Mouse (Mus musculus) forebrain, embryonic 13.5 days (tissue): ENCODE results near the gene Pnmt. TPM values are rescaled to one million over a fixed set of nuclear protein-coding genes. Genes with fewer than 3 reads are reported as not detected.

ENCODE experiments used
- ATAC-seq: fragments of 200-750 bp; cut with Nextera tagmentation; 2 replicates; pipeline ENCODE4 v1.8.0; 2017
- H3K27ac ChIP-seq: fragments of 300-500 bp; sonication (generic); 2 replicates; pipeline ENCODE4 v1.5.1; 2015; ENCODE audit warnings: inconsistent platforms, mild to moderate bottlenecking, moderate library complexity
- H3K27me3 ChIP-seq: fragments of 300-500 bp; sonication (generic); 2 replicates; pipeline ENCODE4 v1.6.1; 2015; ENCODE audit warnings: mild to moderate bottlenecking, inconsistent platforms
- H3K36me3 ChIP-seq: fragments of 300-500 bp; sonication (generic); 2 replicates; pipeline ENCODE4 v1.6.1; 2015; ENCODE audit warnings: mild to moderate bottlenecking, inconsistent platforms; ENCODE audit not compliant: poor library complexity, severe bottlenecking
- H3K4me1 ChIP-seq: fragments of 300-500 bp; sonication (generic); 2 replicates; pipeline ENCODE4 v1.6.1; 2015; ENCODE audit warnings: inconsistent platforms
- H3K4me2 ChIP-seq: fragments of 300-500 bp; sonication (generic); 2 replicates; pipeline ENCODE4 v1.6.1; 2015; ENCODE audit warnings: inconsistent platforms, mild to moderate bottlenecking, moderate library complexity
- H3K4me3 ChIP-seq: fragments of 300-500 bp; sonication (generic); 2 replicates; pipeline ENCODE4 v1.5.1; 2015; ENCODE audit warnings: mild to moderate bottlenecking, inconsistent platforms
- H3K9ac ChIP-seq: fragments of 300-500 bp; sonication (generic); 2 replicates; pipeline ENCODE4 v1.6.1; 2015; ENCODE audit warnings: mild to moderate bottlenecking, inconsistent platforms
- H3K9me3 ChIP-seq: fragments of 300-500 bp; sonication (generic); replicated peaks from 2 replicates; pipeline ENCODE4 v1.6.1; 2016; ENCODE audit warnings: inconsistent platforms
- WGBS: fragments of 180-500 bp; shearing (Covaris S2); methylation state at CpG from one replicate; pipeline ENCODE4 v1.1.7; 2015; 5-methylcytosine and 5-hydroxymethylcytosine counted together
- polyA plus RNA-seq: library from polyadenylated mRNA; unstranded; fragments of >200 nt; fragmentation: Nextera tagmentation; extraction: Ambion mirVana; gene quantifications from 2 replicates; pipeline ENCODE4 v1.2.1, GENCODE M21; 2015

Pnmt gene
- polyA plus RNA-seq, 1 experiment from 2014 or later: not detected

DNA sequence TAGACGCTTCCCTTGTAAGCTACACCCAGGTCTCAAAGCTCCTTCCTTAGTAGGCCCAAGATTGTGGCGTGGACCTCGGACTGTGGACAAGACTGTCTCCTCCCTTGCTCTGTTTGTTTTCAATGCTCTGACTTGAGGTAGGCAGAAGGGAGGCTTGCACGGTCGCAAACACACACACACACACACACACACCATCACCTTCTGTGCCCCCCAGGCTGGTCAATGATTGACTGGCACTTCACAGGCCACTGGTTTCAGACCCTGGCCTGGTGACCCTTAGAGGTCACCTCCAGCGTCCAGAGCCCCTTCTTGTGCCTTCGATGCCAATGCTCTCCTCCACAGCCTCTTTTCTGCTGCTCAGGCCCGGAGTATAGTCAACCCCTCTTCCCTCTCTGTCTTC, 22.6 kb downstream of the Pnmt start:
- H3K4me3 ChIP-seq: no peak overlapping the region
- peaks cover 37% of the 10 kb centered on the region for H3K27me3 ChIP-seq
- peaks cover 34% of the 10 kb centered on the region for H3K4me1 ChIP-seq
- ATAC-seq: no peak
- no peaks in the 10 kb centered on the region for H3K36me3 ChIP-seq
- WGBS: 59% methylated on average over 8 of the region's 8 CpGs
- peak overlapping the region; percentile 34 for H3K4me2 ChIP-seq
- peak overlapping the region; percentile 30; the same call in 1 of the 2 replicates for H3K9ac ChIP-seq
- H3K9me3 ChIP-seq: no peaks in the 10 kb centered on the region
- H3K27ac ChIP-seq: no peak overlapping the region

DNA sequence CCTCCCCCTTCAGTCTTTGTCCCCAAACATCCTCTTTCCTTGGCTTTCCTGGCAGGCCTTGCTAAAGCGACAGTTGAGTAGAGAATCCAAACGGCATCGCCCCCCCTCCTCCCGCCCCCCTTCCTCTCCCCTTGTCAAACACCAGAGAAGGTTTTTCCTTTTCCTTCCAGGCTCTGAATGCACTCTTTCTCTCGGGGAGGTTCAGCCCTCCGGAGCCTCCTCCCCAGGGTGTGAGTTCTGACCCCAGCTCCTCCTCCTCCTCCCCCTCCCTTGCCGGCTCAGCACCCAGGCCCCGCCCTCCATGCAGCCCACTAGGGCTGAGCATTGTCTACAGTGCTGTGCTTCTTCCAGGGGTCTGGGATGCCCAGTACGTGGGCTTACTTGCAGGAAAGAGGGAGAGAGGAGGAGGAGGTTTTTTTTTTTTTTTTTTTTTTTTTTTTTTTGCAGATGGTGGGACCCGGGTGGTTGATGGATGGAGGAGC, 23.1 kb downstream of the Pnmt start:
- no peak overlapping the region for H3K27ac ChIP-seq
- no peak overlapping the region for H3K4me3 ChIP-seq
- peak overlapping the region; percentile 34 for H3K4me2 ChIP-seq
- no peaks in the 10 kb centered on the region for H3K36me3 ChIP-seq
- peaks cover 41% of the 10 kb centered on the region for H3K27me3 ChIP-seq
- peak; percentile 57; the same call in 1 of the 2 replicates for ATAC-seq
- H3K4me1 ChIP-seq: peaks cover 39% of the 10 kb centered on the region
- H3K9me3 ChIP-seq: no peaks in the 10 kb centered on the region
- 4% methylated on average over 10 of the region's 10 CpGs for WGBS
- peak overlapping the region; percentile 30; the same call in 1 of the 2 replicates for H3K9ac ChIP-seq

GRCm38 (mm10) chr11:98412273-98412796, 26.1 kb downstream of the Pnmt start, which contains the start of gene Erbb2:
Gene Erbb2, plus strand, starts transcription at chr11:98412470.
- peaks cover 41% of the 10 kb centered on the region for H3K27me3 ChIP-seq
- under 1% methylated on average over 36 of the region's 49 CpGs for WGBS
- peaks cover 40% of the 10 kb centered on the region for H3K4me1 ChIP-seq
- no peaks in the 10 kb centered on the region for H3K36me3 ChIP-seq
- peak within 1 kb of the TSS; percentile 75 for H3K9ac ChIP-seq
- H3K9me3 ChIP-seq: no peaks in the 10 kb centered on the region
- peak; percentile 68 for ATAC-seq
- H3K4me2 ChIP-seq: peak within 1 kb of the TSS; percentile 99
- H3K27ac ChIP-seq: peak within 1 kb of the TSS; percentile 41
- H3K4me3 ChIP-seq: peak within 1 kb of the TSS; percentile 62

GRCm38 (mm10) chr11:98412797-98413301, 26.6 kb downstream of the Pnmt start:
- peak overlapping the region; percentile 75 for H3K9ac ChIP-seq
- no peaks in the 10 kb centered on the region for H3K9me3 ChIP-seq
- ATAC-seq: peak; percentile 32; the same call in 1 of the 2 replicates
- no peaks in the 10 kb centered on the region for H3K36me3 ChIP-seq
- peak overlapping the region; percentile 41 for H3K27ac ChIP-seq
- WGBS: under 1% methylated on average over 40 of the region's 40 CpGs
- H3K4me3 ChIP-seq: peak overlapping the region; percentile 62
- peak overlapping the region; percentile 99 for H3K4me2 ChIP-seq
- peaks cover 41% of the 10 kb centered on the region for H3K27me3 ChIP-seq
- H3K4me1 ChIP-seq: peaks cover 40% of the 10 kb centered on the region

- Histone ChIP-seq H3K4me3 (peak overlapping the region; percentile 62), H3K27me3 (peaks cover 41% of the 10 kb centered on the region), H3K4me1 (peaks cover 40% of the 10 kb centered on the region), H3K9me3 (no peaks in the 10 kb centered on the region), H3K4me2 (peak overlapping the region; percentile 99), H3K36me3 (no peaks in the 10 kb centered on the region), H3K9ac (0 out of 2 replicates have a peak overlapping the region, but pooled peaks have one; percentile 75), H3K27ac (no peak overlapping the region)
- 31% methylated on average over 7 of the region's 7 CpGs for WGBS
- no peak for ATAC-seq
Observed at GRCm38 (mm10) chr11:98413731-98414130, 27.5 kb downstream of the Pnmt start.

DNA sequence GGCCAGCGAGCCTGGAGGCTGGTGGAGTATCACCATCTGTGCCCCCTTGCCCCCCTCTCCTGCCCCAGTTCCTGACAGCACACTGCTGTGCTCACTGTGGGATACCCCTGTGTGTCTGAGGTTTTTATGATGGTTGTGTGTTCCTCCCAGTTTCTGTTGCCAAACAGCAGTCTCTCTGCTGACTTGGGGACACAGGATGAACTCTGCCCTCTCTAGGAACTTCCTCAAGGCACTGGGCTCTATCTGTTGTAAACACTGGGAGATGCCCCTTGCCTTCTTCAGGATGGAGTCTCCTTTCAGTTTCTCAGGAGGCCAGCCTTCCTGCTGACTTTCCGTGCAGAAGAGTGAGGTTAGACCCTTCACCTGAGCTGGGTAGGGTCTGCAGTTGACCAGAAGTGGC, 27.9 kb downstream of the Pnmt start:
- peak overlapping the region; percentile 99; the same call in 1 of the 2 replicates for H3K4me2 ChIP-seq
- peaks cover 36% of the 10 kb centered on the region for H3K4me1 ChIP-seq
- no peaks in the 10 kb centered on the region for H3K9me3 ChIP-seq
- ATAC-seq: no peak
- H3K27me3 ChIP-seq: peaks cover 41% of the 10 kb centered on the region
- no peak overlapping the region for H3K27ac ChIP-seq
- no peaks in the 10 kb centered on the region for H3K36me3 ChIP-seq
- peak overlapping the region; percentile 62; the same call in 1 of the 2 replicates for H3K4me3 ChIP-seq
- H3K9ac ChIP-seq: no peak overlapping the region
- WGBS: 25% methylated on average over 2 of the region's 2 CpGs

DNA sequence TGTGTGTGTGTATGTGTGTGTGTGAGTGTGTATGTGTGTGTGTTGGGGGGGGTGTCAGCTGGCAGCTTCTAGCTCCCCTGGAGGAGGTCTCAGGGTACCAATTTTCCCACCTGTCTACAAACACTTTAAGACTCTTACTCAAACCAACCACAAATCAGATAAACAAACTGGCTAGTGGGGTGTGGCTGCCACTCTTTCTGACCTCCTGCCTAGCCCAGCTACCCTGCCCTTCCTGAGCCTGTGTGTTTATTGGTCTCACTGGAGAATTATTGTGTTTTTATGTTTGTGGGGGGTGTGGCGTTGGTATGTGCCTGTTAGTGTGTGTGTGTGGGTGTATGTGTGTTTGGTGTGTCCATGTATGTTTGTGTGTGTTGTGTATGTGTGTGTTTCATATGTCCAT, 30.8 kb downstream of the Pnmt start:
- 92% methylated on average over 1 of the region's 1 CpGs for WGBS
- peaks cover 20% of the 10 kb centered on the region; the same call in 1 of the 2 replicates for H3K27me3 ChIP-seq
- no peak overlapping the region for H3K9ac ChIP-seq
- H3K4me3 ChIP-seq: no peak overlapping the region
- peaks cover 23% of the 10 kb centered on the region for H3K4me1 ChIP-seq
- H3K36me3 ChIP-seq: no peaks in the 10 kb centered on the region
- ATAC-seq: no peak
- H3K9me3 ChIP-seq: no peaks in the 10 kb centered on the region
- no peak overlapping the region for H3K4me2 ChIP-seq
- no peak overlapping the region for H3K27ac ChIP-seq

GRCm38 (mm10) chr11:98418273-98418672, 32.0 kb downstream of the Pnmt start:
- H3K4me1 ChIP-seq: peaks cover 13% of the 10 kb centered on the region; the same call in 1 of the 2 replicates
- H3K9me3 ChIP-seq: no peaks in the 10 kb centered on the region
- no peak overlapping the region for H3K4me3 ChIP-seq
- H3K4me2 ChIP-seq: no peak overlapping the region
- no peak for ATAC-seq
- peaks cover 13% of the 10 kb centered on the region; the same call in 1 of the 2 replicates for H3K27me3 ChIP-seq
- WGBS: 74% methylated on average over 6 of the region's 6 CpGs
- H3K9ac ChIP-seq: no peak overlapping the region
- no peak overlapping the region for H3K27ac ChIP-seq
- H3K36me3 ChIP-seq: no peaks in the 10 kb centered on the region

DNA sequence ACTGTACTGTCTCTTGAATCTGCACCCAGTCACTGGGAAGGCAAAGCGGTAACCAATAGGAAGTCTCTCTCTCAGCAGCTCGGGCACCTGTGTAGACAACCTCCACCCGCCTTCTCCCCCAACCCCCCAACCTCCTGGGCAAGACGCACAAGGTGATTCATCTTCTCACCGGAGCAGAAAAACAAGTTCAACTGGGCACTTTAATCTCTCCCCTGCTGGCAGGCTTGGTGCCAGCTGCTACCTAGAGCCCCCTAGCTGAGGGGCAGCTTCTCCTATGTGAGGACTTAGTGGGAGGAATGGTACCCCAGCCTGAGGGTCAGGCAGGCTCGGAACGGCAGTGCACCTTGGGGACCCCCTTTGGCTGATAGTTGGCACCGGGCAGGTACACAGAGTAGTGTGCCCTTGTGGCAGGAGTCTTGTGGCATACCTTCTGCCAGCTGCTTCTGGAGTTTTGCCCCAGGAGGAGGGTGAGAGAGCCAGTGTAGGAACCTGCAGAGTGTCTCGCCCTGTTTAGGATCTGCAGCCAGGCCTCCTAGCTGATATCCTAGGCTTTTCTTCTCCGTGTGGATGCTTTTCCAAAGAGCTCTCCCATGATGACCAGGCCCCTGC, 32.8 kb downstream of the Pnmt start:
- Histone ChIP-seq H3K36me3 (no peaks in the 10 kb centered on the region), H3K27ac (no peak overlapping the region), H3K27me3 (peaks cover 8% of the 10 kb centered on the region; the same call in 1 of the 2 replicates), H3K4me3 (no peak overlapping the region), H3K9ac (no peak overlapping the region), H3K9me3 (no peaks in the 10 kb centered on the region), H3K4me2 (no peak overlapping the region), H3K4me1 (peaks cover 5% of the 10 kb centered on the region; the same call in 1 of the 2 replicates)
- 88% methylated on average over 10 of the region's 10 CpGs for WGBS
- ATAC-seq: no peak

DNA sequence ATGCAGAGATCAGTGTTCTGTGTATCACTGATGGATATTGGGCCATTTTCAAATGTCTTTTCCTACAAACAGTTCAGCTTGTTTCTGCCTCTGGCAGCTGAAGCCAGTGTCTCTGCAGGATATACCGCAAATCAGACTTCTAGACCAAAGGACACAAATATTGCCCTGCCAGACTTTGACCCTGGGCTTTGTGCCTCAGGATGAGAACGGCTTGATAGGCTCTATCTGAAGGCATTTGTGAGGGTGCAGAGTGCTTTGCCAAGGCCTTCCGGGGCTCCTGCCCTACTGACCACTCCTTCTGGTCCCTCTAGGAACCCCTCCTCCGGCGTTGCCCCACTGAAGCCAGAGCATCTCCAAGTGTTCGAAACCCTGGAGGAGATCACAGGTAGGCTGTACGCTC, 40.3 kb downstream of the Pnmt start:
- Histone ChIP-seq H3K27me3 (no peaks in the 10 kb centered on the region), H3K9ac (0 out of 2 replicates have a peak overlapping the region, but pooled peaks have one; percentile 26), H3K4me2 (no peak overlapping the region), H3K4me3 (no peak overlapping the region), H3K36me3 (peaks cover 26% of the 10 kb centered on the region; the same call in 1 of the 2 replicates), H3K4me1 (no peaks in the 10 kb centered on the region), H3K9me3 (no peaks in the 10 kb centered on the region), H3K27ac (no peak overlapping the region)
- no peak for ATAC-seq
- 94% methylated on average over 7 of the region's 7 CpGs for WGBS

GRCm38 (mm10) chr11:98428436-98428835, 42.2 kb downstream of the Pnmt start:
- H3K9me3 ChIP-seq: no peaks in the 10 kb centered on the region
- peak overlapping the region; percentile 34; the same call in 1 of the 2 replicates for H3K9ac ChIP-seq
- no peaks in the 10 kb centered on the region for H3K4me1 ChIP-seq
- 80% methylated on average over 5 of the region's 5 CpGs for WGBS
- no peak overlapping the region for H3K27ac ChIP-seq
- no peaks in the 10 kb centered on the region for H3K27me3 ChIP-seq
- peaks cover 26% of the 10 kb centered on the region; the same call in 1 of the 2 replicates for H3K36me3 ChIP-seq
- H3K4me2 ChIP-seq: no peak overlapping the region
- no peak overlapping the region for H3K4me3 ChIP-seq
- ATAC-seq: no peak
